Mouse (Mus musculus) embryonic facial prominence, embryonic 14.5 days (tissue): ENCODE results near the gene Dennd4b. TPM values are rescaled to one million over a fixed set of nuclear protein-coding genes. Genes with fewer than 3 reads are reported as not detected.
"Not testable (repeated sequence)": the region's sequence is repeated elsewhere in the genome, so short reads cannot be mapped to it uniquely, and the experiment has no call there.

Experiments used
- ATAC-seq: fragments of 200-750 bp; cut with Nextera tagmentation; 2 replicates; pipeline ENCODE4 v1.8.0; 2017; ENCODE audit warnings: low read depth, moderate number of reproducible peaks, moderate TSS enrichment
- DNase-seq: peaks from one replicate; pipeline ENCODE4 v3.0.0-alpha.2; 2015; ENCODE audit warnings: low spot score
- H3K27ac ChIP-seq: fragments of 300-500 bp; sonication (generic); replicated peaks from 2 replicates; pipeline ENCODE4 v1.5.1; 2014; ENCODE audit warnings: low read depth, mild to moderate bottlenecking, low read length, moderate library complexity
- H3K27me3 ChIP-seq: fragments of 300-500 bp; sonication (generic); replicated peaks from 2 replicates; pipeline ENCODE4 v1.6.1; 2014; ENCODE audit warnings: low read length; ENCODE audit not compliant: control insufficient read depth, insufficient read depth
- H3K36me3 ChIP-seq: fragments of 300-500 bp; sonication (generic); 2 replicates; pipeline ENCODE4 v1.6.1; 2014; ENCODE audit warnings: low read length, mixed read lengths; ENCODE audit not compliant: control insufficient read depth, insufficient read depth
- H3K4me1 ChIP-seq: fragments of 300-500 bp; sonication (generic); 2 replicates; pipeline ENCODE4 v1.6.1; 2014; ENCODE audit warnings: antibody characterized with exemption, low read length; ENCODE audit not compliant: control insufficient read depth, insufficient read depth
- H3K4me2 ChIP-seq: fragments of 300-500 bp; sonication (generic); 2 replicates; pipeline ENCODE4 v1.6.1; 2014; ENCODE audit warnings: low read depth, mild to moderate bottlenecking, low read length, moderate library complexity, mixed read lengths
- H3K4me3 ChIP-seq: fragments of 300-500 bp; sonication (generic); 2 replicates; pipeline ENCODE4 v1.5.1; 2014; ENCODE audit warnings: low read depth, mild to moderate bottlenecking, low read length
- H3K9ac ChIP-seq: fragments of 300-500 bp; sonication (generic); 2 replicates; pipeline ENCODE4 v1.6.1; 2014; ENCODE audit warnings: low read depth, mild to moderate bottlenecking, low read length, moderate library complexity, mixed read lengths
- H3K9me3 ChIP-seq: fragments of 300-500 bp; sonication (generic); 2 replicates; pipeline ENCODE4 v1.6.1; 2016; ENCODE audit warnings: low read length; ENCODE audit not compliant: control insufficient read depth
- WGBS: fragments of 180-500 bp; shearing (Covaris S2); extraction: QIAGEN DNeasy Blood & Tissue Kit; methylation state at CpG from one replicate; pipeline ENCODE4 v1.1.7; 2014; 5-methylcytosine and 5-hydroxymethylcytosine counted together
- polyA plus RNA-seq: library from polyadenylated mRNA; unstranded; fragments of >200 nt; fragmentation: Nextera tagmentation; extraction: Ambion mirVana; gene quantifications from 2 replicates; pipeline ENCODE4 v1.2.1, GENCODE M21; 2014

Gene Dennd4b
- polyA plus RNA-seq, 1 experiment from 2014 or later = 4.7 TPM

GRCm38 (mm10) chr3:90278211-90278610 is 13.2 kb downstream of the Dennd4b start:
- no peak overlapping the region for H3K9ac ChIP-seq
- no peak overlapping the region for H3K27ac ChIP-seq
- WGBS = 95% methylated on average over 9 of the region's 10 CpGs
- H3K36me3 ChIP-seq = peaks cover 74% of the 10 kb centered on the region; the same call in 1 of the 2 replicates
- H3K27me3 ChIP-seq = no peaks in the 10 kb centered on the region
- no peak overlapping the region for H3K4me2 ChIP-seq
- no peaks in the 10 kb centered on the region for H3K4me1 ChIP-seq
- H3K9me3 ChIP-seq = no peaks in the 10 kb centered on the region
- H3K4me3 ChIP-seq = no peak overlapping the region
- no peak for ATAC-seq
- no peak for DNase-seq

- ATAC-seq = no peak
- Histone ChIP-seq H3K9ac (no peak overlapping the region), H3K4me3 (no peak overlapping the region), H3K36me3 (peaks cover 65% of the 10 kb centered on the region; the same call in 1 of the 2 replicates), H3K27ac (no peak overlapping the region), H3K4me2 (no peak overlapping the region), H3K27me3 (no peaks in the 10 kb centered on the region), H3K4me1 (no peaks in the 10 kb centered on the region), H3K9me3 (no peaks in the 10 kb centered on the region)
- no peak for DNase-seq
- 94% methylated on average over 9 of the region's 9 CpGs for WGBS
Measured at GRCm38 (mm10) chr3:90279216-90279615, 14.2 kb downstream of the Dennd4b start.

- H3K9me3 ChIP-seq = no peaks in the 10 kb centered on the region
- H3K4me2 ChIP-seq = no peak overlapping the region
- H3K9ac ChIP-seq = no peak overlapping the region
- no peak overlapping the region for H3K4me3 ChIP-seq
- H3K4me1 ChIP-seq = no peaks in the 10 kb centered on the region
- ATAC-seq (no peak), DNase-seq (no peak)
- peaks cover 62% of the 10 kb centered on the region; the same call in 1 of the 2 replicates for H3K36me3 ChIP-seq
- no peak overlapping the region for H3K27ac ChIP-seq
- 97% methylated on average over 7 of the region's 7 CpGs for WGBS
- no peaks in the 10 kb centered on the region for H3K27me3 ChIP-seq
Measured at GRCm38 (mm10) chr3:90279743-90280142, 14.8 kb downstream of the Dennd4b start.

- Histone ChIP-seq H3K36me3 (peaks cover 52% of the 10 kb centered on the region; the same call in 1 of the 2 replicates), H3K27me3 (no peaks in the 10 kb centered on the region), H3K27ac (no peak overlapping the region), H3K4me1 (no peaks in the 10 kb centered on the region), H3K4me3 (no peak overlapping the region), H3K4me2 (no peak overlapping the region), H3K9me3 (no peaks in the 10 kb centered on the region), H3K9ac (no peak overlapping the region)
- no peak for DNase-seq
- 70% methylated on average over 9 of the region's 9 CpGs for WGBS
- ATAC-seq = no peak
Measured at GRCm38 (mm10) chr3:90280708-90281107, 15.7 kb downstream of the Dennd4b start.

- H3K9ac ChIP-seq = no peak overlapping the region
- H3K36me3 ChIP-seq = peaks cover 19% of the 10 kb centered on the region; the same call in 1 of the 2 replicates
- no peaks in the 10 kb centered on the region for H3K27me3 ChIP-seq
- no peaks in the 10 kb centered on the region for H3K9me3 ChIP-seq
- no peak for DNase-seq
- H3K4me2 ChIP-seq = no peak overlapping the region
- no peak overlapping the region for H3K27ac ChIP-seq
- H3K4me3 ChIP-seq = no peak overlapping the region
- ATAC-seq = no peak
- no peaks in the 10 kb centered on the region for H3K4me1 ChIP-seq
- WGBS = 93% methylated on average over 2 of the region's 2 CpGs
Measured at GRCm38 (mm10) chr3:90284150-90284549, 19.2 kb downstream of the Dennd4b start.

GRCm38 (mm10) chr3:90289403-90289802 is 24.4 kb downstream of the Dennd4b start:
- not testable (repeated sequence) for H3K4me2 ChIP-seq, H3K36me3 ChIP-seq, H3K4me1 ChIP-seq, H3K27ac ChIP-seq, DNase-seq, H3K27me3 ChIP-seq, ATAC-seq, H3K9me3 ChIP-seq, H3K9ac ChIP-seq, H3K4me3 ChIP-seq
- 70% methylated on average over 2 of the region's 3 CpGs for whole genome bisulfite sequencing

- Histone ChIP-seq H3K4me1 (peaks cover 15% of the 10 kb centered on the region), H3K27me3 (no peaks in the 10 kb centered on the region), H3K27ac (no peak overlapping the region), H3K9ac (no peak overlapping the region), H3K4me2 (no peak overlapping the region), H3K9me3 (no peaks in the 10 kb centered on the region), H3K36me3 (no peaks in the 10 kb centered on the region), H3K4me3 (no peak overlapping the region)
- ATAC-seq = no peak
- 76% methylated on average over 1 of the region's 1 CpGs for WGBS
- DNase-seq = no peak
Measured at GRCm38 (mm10) chr3:90290602-90291001, 25.6 kb downstream of the Dennd4b start.

GRCm38 (mm10) chr3:90291982-90292344 is 27.0 kb downstream of the Dennd4b start:
- no peaks in the 10 kb centered on the region for H3K36me3 ChIP-seq
- H3K27me3 ChIP-seq = no peaks in the 10 kb centered on the region
- whole genome bisulfite sequencing = 30% methylated on average over 2 of the region's 2 CpGs
- peak overlapping the region; percentile 86 for H3K9ac ChIP-seq
- H3K4me2 ChIP-seq = peak overlapping the region; percentile 84
- H3K4me3 ChIP-seq = peak overlapping the region; percentile 83
- H3K4me1 ChIP-seq = peaks cover 15% of the 10 kb centered on the region
- peak overlapping the region; percentile 98 for H3K27ac ChIP-seq
- H3K9me3 ChIP-seq = no peaks in the 10 kb centered on the region
- ATAC-seq (no peak), DNase-seq (no peak)
